Mouse (Mus musculus) gastrocnemius, adult 2 months (tissue): ENCODE measurements at regions not wholly inside any gene's neighbourhood (a gene's known extent, or its start where the extent isn't known, plus 50 kb on each side); places are given as distances from the start of the nearest gene placed in this dataset.
"Not testable (repeated sequence)": the region's sequence is repeated elsewhere in the genome, so short reads cannot be mapped to it uniquely, and the experiment has no call there.

ENCODE experiments used
- DNase-seq: peaks from one replicate; pipeline ENCODE4 v3.0.0; 2022
- H3K27ac ChIP-seq: fragments of 200-600 bp; 2 replicates; pipeline ENCODE4 v1.8.1; 2022; ENCODE audit warnings: mild to moderate bottlenecking
- H3K4me3 ChIP-seq: fragments of 200-600 bp; 2 replicates; pipeline ENCODE4 v1.8.1; 2022; ENCODE audit warnings: mild to moderate bottlenecking, moderate library complexity
- CTCF ChIP-seq: fragments of 200-600 bp; IDR thresholded peaks from 2 replicates; pipeline ENCODE4 v1.8.1; 2022; ENCODE audit warnings: antibody characterized with exemption, mild to moderate bottlenecking, moderate library complexity
- intact Hi-C: fragments of 180-260 bp; cut with DNase I; formaldehyde crosslinking; loops from one replicate; pipeline ENCODE4 v1.15.1; 2025

- intact Hi-C loops = no loop called here
- no peak for TF ChIP-seq CTCF
- Histone ChIP-seq H3K4me3 (no peak overlapping the region), H3K27ac (no peak overlapping the region)
- no peak for DNase-seq
Measured at GRCm38 (mm10) chr12:77860769-77861557, 333.1 kb upstream of the Gm6657 start.

GRCm38 (mm10) chr12:77867947-77868495, 326.0 kb upstream of the Gm6657 start:
- H3K27ac ChIP-seq = no peak overlapping the region
- intact Hi-C loops = no loop called here
- no peak overlapping the region for H3K4me3 ChIP-seq
- TF ChIP-seq CTCF = no peak
- no peak for DNase-seq

- intact Hi-C loops = no loop called here
- no peak overlapping the region for H3K4me3 ChIP-seq
- H3K27ac ChIP-seq = no peak overlapping the region
- DNase-seq = no peak
- no peak for TF ChIP-seq CTCF
Measured at GRCm38 (mm10) chr12:77869296-77869695, 324.7 kb upstream of the Gm6657 start.

- no peak for TF ChIP-seq CTCF
- no peak for DNase-seq
- Histone ChIP-seq H3K4me3 (no peak overlapping the region), H3K27ac (no peak overlapping the region)
- intact Hi-C loops = no loop called here
Measured at GRCm38 (mm10) chr12:77887335-77887734, 306.7 kb upstream of the Gm6657 start.

GRCm38 (mm10) chr12:77891452-77891851, 302.6 kb upstream of the Gm6657 start:
- intact Hi-C loops = no loop called here
- H3K27ac ChIP-seq = no peak overlapping the region
- no peak for DNase-seq
- TF ChIP-seq CTCF = no peak
- no peak overlapping the region for H3K4me3 ChIP-seq

GRCm38 (mm10) chr12:77894238-77894637, 299.8 kb upstream of the Gm6657 start:
- intact Hi-C loops = no loop called here
- no peak for TF ChIP-seq CTCF
- Histone ChIP-seq H3K4me3 (no peak overlapping the region), H3K27ac (no peak overlapping the region)
- DNase-seq = no peak

GRCm38 (mm10) chr12:77895508-77895907, 298.5 kb upstream of the Gm6657 start:
- intact Hi-C loops = no loop called here
- Histone ChIP-seq H3K4me3 (no peak overlapping the region), H3K27ac (no peak overlapping the region)
- no peak for DNase-seq
- TF ChIP-seq CTCF = no peak

- H3K4me3 ChIP-seq, DNase-seq, H3K27ac ChIP-seq, intact Hi-C loops: not testable (repeated sequence)
Measured at GRCm38 (mm10) chr12:77898974-77899373, 295.1 kb upstream of the Gm6657 start.

GRCm38 (mm10) chr12:77901254-77901653, 292.8 kb upstream of the Gm6657 start:
- TF ChIP-seq CTCF = no peak
- no peak for DNase-seq
- Histone ChIP-seq H3K4me3 (no peak overlapping the region), H3K27ac (no peak overlapping the region)
- intact Hi-C loops = no loop called here

- H3K27ac ChIP-seq = no peak overlapping the region
- no peak for TF ChIP-seq CTCF
- no peak overlapping the region for H3K4me3 ChIP-seq
- intact Hi-C loops = no loop called here
- DNase-seq = no peak
Measured at GRCm38 (mm10) chr12:77912863-77913554, 281.0 kb upstream of the Gm6657 start.

- DNase-seq = no peak
- intact Hi-C loops = no loop called here
- TF ChIP-seq CTCF = no peak
- no peak overlapping the region for H3K4me3 ChIP-seq
- H3K27ac ChIP-seq = no peak overlapping the region
Measured at GRCm38 (mm10) chr12:77928729-77929128, 265.3 kb upstream of the Gm6657 start.

GRCm38 (mm10) chr12:77929571-77929970, 264.5 kb upstream of the Gm6657 start:
- H3K4me3 ChIP-seq = no peak overlapping the region
- TF ChIP-seq CTCF = no peak
- DNase-seq = no peak
- no peak overlapping the region for H3K27ac ChIP-seq
- intact Hi-C loops = no loop called here

- no peak for TF ChIP-seq CTCF
- no peak overlapping the region for H3K27ac ChIP-seq
- intact Hi-C loops = no loop called here
- peak; percentile 32 for DNase-seq
- no peak overlapping the region for H3K4me3 ChIP-seq
Measured at GRCm38 (mm10) chr12:77943960-77944359, 250.1 kb upstream of the Gm6657 start.
